Mouse (Mus musculus) activated CD4-positive, CD25-positive, alpha-beta regulatory T cell, adult 4 months (primary cell): Measurements from ENCODE around the gene Adig. TPM values are rescaled to one million over a fixed set of nuclear protein-coding genes. Genes with fewer than 3 reads are reported as not detected.

ENCODE experiments used
- ATAC-seq: one replicate; pipeline ENCODE4 v1.8.0; 2017
- polyA plus RNA-seq, 2 experiments: library from polyadenylated mRNA; unstranded; fragments of 100-300 nt; shearing (Covaris generic); gene quantifications; one replicate each; pipeline ENCODE4 v1.2.1; 2017

The Adig gene
- polyA plus RNA-seq, 2 experiments from 2014 or later: not detected

- no peak for ATAC-seq
Measured at GRCm38 (mm10) chr2:158541286-158541685, 38.9 kb downstream of the Adig start.

GRCm38 (mm10) chr2:158545266-158545665 is 42.9 kb downstream of the Adig start:
- no peak for ATAC-seq

GRCm38 (mm10) chr2:158546751-158547150 is 44.3 kb downstream of the Adig start:
- ATAC-seq: peak; percentile 80

- ATAC-seq: peak; percentile 64
Measured at GRCm38 (mm10) chr2:158550067-158550466, 47.7 kb downstream of the Adig start.

GRCm38 (mm10) chr2:158554366-158554765 is 52.0 kb downstream of the Adig start:
- no peak for ATAC-seq

- ATAC-seq: no peak
Measured at GRCm38 (mm10) chr2:158555252-158555651, 52.8 kb downstream of the Adig start.

GRCm38 (mm10) chr2:158555812-158556211 is 53.4 kb downstream of the Adig start:
- ATAC-seq: no peak

GRCm38 (mm10) chr2:158556225-158556624 is 53.8 kb downstream of the Adig start:
- ATAC-seq: no peak

GRCm38 (mm10) chr2:158556750-158557149 is 54.3 kb downstream of the Adig start:
- ATAC-seq: no peak

Other genes with a start within 250 kb of the Adig start
- not detected for gene Bpi, start 244.5 kb upstream of the Adig start, polyA plus RNA-seq
- gene Lbp, start 196.1 kb upstream of the Adig start, polyA plus RNA-seq: under 1 TPM; 0.37 to 0.41 TPM
- gene Snhg11, start 127.0 kb upstream of the Adig start, polyA plus RNA-seq: under 1 TPM in 1 of 2 experiments, not detected in 1; 0.11 TPM
- 10 to 100 TPM; 11.3 to 13.2 TPM for gene Ralgapb, start 92.8 kb upstream of the Adig start, polyA plus RNA-seq
- gene Arhgap40, start 10.2 kb downstream of the Adig start, polyA plus RNA-seq: not detected
- not detected for gene Slc32a1, start 108.2 kb downstream of the Adig start, polyA plus RNA-seq
- gene Actr5, start 122.3 kb downstream of the Adig start, polyA plus RNA-seq: 1 to 10 TPM; 3.1 to 3.2 TPM
- gene Ppp1r16b, start 162.8 kb downstream of the Adig start, polyA plus RNA-seq: 100 to 1,000 TPM; 100 to 110 TPM